Mouse (Mus musculus): Measurements from ENCODE around the gene Eno3. TPM values are rescaled to one million over a fixed set of nuclear protein-coding genes. Genes with fewer than 3 reads are reported as not detected.

The Eno3 gene
- total RNA-seq, 4 experiments from 2014 or later: 10.0 to 14.5 (median 11.2) TPM

Small RNA genes within 50 kb of the gene (microRNA-seq; reads per million reads assigned to microRNA genes)
- gene Mir6925: 0 to 0.32 reads per million in 2 experiments

Other genes with a start within 250 kb of the Eno3 start
- gene Pelp1, start 247.2 kb upstream of the Eno3 start, total RNA-seq (2022): 10 to 100 TPM; 32.8 to 35.6 (median 33.8) TPM
- gene Arrb2, start 224.6 kb upstream of the Eno3 start, total RNA-seq (2022): 100 to 1,000 TPM in 2 of 4 experiments, 10 to 100 TPM in 2; 97.4 to 116 (median 101) TPM
- 10 to 100 TPM; 10.6 to 16.9 (median 15.2) TPM for gene Med11, start 205.3 kb upstream of the Eno3 start, total RNA-seq (2022)
- gene Zmynd15, start 197.8 kb upstream of the Eno3 start, total RNA-seq (2022): 1 to 10 TPM in 2 of 4 experiments, under 1 TPM in 2; 0.45 to 2.0 (median 1.1) TPM
- gene Cxcl16, start 197.2 kb upstream of the Eno3 start, total RNA-seq (2022): 1 to 10 TPM; 1.4 to 6.7 (median 3.5) TPM
- gene Tm4sf5, start 152.0 kb upstream of the Eno3 start, total RNA-seq (2022): not detected
- gene Vmo1, start 142.6 kb upstream of the Eno3 start, total RNA-seq (2022): not detected
- gene Gltpd2, start 138.0 kb upstream of the Eno3 start, total RNA-seq (2022): not detected
- gene Psmb6, start 131.8 kb upstream of the Eno3 start, total RNA-seq (2022): 100 to 1,000 TPM; 176 to 204 (median 189) TPM
- gene Gm40193, start 124.3 kb upstream of the Eno3 start, total RNA-seq (2022): not detected
- 10 to 100 TPM; 18.2 to 23.4 (median 20.2) TPM for gene Pld2, start 117.1 kb upstream of the Eno3 start, total RNA-seq (2022)
- gene Mink1, start 94.3 kb upstream of the Eno3 start, total RNA-seq (2022): 100 to 1,000 TPM; 419 to 496 (median 460) TPM
- 1 to 10 TPM in 1 of 4 experiments, under 1 TPM in 2, not detected in 1; 0.54 to 1.1 (median 0.87) TPM for gene 4930544D05Rik, start 41.4 kb upstream of the Eno3 start, total RNA-seq (2022)
- gene Chrne, start 38.0 kb upstream of the Eno3 start, total RNA-seq (2022): 1 to 10 TPM in 1 of 4 experiments, not detected in 3; 1.0 TPM
- gene Gp1ba, start 18.1 kb upstream of the Eno3 start, total RNA-seq (2022): under 1 TPM in 1 of 4 experiments, not detected in 3; 0.21 TPM
- 100 to 1,000 TPM in 1 of 4 experiments, 10 to 100 TPM in 3; 84.8 to 102 (median 92.8) TPM for gene Rnf167, start 10.0 kb upstream of the Eno3 start, total RNA-seq (2022)
- 100 to 1,000 TPM; 118 to 129 (median 122) TPM for gene Slc25a11, start 9.7 kb upstream of the Eno3 start, total RNA-seq (2022)
- gene Pfn1, start 2.6 kb upstream of the Eno3 start, total RNA-seq (2022): 100 to 1,000 TPM; 268 to 335 (median 298) TPM
- 10 to 100 TPM; 47.4 to 54.8 (median 51.8) TPM for gene Spag7, start 12.2 kb downstream of the Eno3 start, total RNA-seq (2022)
- gene Camta2, start 30.9 kb downstream of the Eno3 start, total RNA-seq (2022): 100 to 1,000 TPM; 291 to 332 (median 307) TPM
- 1 to 10 TPM; 3.8 to 6.5 (median 4.7) TPM for gene Inca1, start 43.0 kb downstream of the Eno3 start, total RNA-seq (2022)
- gene Kif1c, start 43.3 kb downstream of the Eno3 start, total RNA-seq (2022): 10 to 100 TPM; 71.2 to 92.9 (median 83.9) TPM
- gene Zfp3, start 107.0 kb downstream of the Eno3 start, total RNA-seq (2022): 10 to 100 TPM; 20.4 to 23.8 (median 22.2) TPM
- 1 to 10 TPM in 1 of 4 experiments, under 1 TPM in 1, not detected in 2; 0.83 to 1.9 TPM for gene Scimp, start 155.4 kb downstream of the Eno3 start, total RNA-seq (2022)
- gene Rabep1, start 187.6 kb downstream of the Eno3 start, total RNA-seq (2022): 100 to 1,000 TPM; 114 to 117 (median 116) TPM